Mouse (Mus musculus) cerebellum, postnatal 14 days (tissue): Measurements from ENCODE around the gene Bbip1.
"Not testable (repeated sequence)": the region's sequence is repeated elsewhere in the genome, so short reads cannot be mapped to it uniquely, and the experiment has no call there.

Source experiments
- DNase-seq, 2 experiments: peaks; one replicate each; pipeline ENCODE4 v3.0.0; 2021; ENCODE audit warnings: mixed read lengths in 2 of 2

The Bbip1 gene

GRCm38 (mm10) chr19:53943802-53944785 lies at the start of gene Bbip1, which contains the start of gene Shoc2:
Gene Bbip1 (minus strand): TSS chr19:53944627.
Gene Shoc2 (plus strand): TSS chr19:53944306.
- peak; percentile 98 to 99 for DNase-seq

DNA sequence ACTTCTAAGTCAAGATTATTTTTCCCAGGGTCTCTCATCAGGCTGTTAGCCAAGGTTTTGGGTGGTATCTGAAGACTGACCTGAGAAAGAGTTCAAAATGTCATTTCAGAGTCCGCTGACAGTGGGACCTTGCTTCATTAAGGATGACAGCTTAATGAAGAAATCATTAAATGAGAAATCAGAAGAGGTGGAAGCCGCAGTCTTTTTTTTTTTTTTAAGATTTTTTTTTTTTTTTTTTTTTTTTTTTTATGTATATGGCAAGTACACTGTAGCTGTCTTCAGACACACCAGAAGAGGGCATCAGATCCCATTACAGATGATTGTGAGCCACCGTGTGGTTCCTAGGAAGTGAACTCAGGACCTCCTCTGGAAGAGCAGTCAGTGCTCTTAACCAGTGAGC lies 49.4 kb upstream of the Bbip1 start:
- DNase-seq: no peak

- DNase-seq: no peak
Observed at GRCm38 (mm10) chr19:53990538-53990937, 46.1 kb upstream of the Bbip1 start.

GRCm38 (mm10) chr19:53984628-53985027 lies 40.2 kb upstream of the Bbip1 start:
- DNase-seq: no peak

DNA sequence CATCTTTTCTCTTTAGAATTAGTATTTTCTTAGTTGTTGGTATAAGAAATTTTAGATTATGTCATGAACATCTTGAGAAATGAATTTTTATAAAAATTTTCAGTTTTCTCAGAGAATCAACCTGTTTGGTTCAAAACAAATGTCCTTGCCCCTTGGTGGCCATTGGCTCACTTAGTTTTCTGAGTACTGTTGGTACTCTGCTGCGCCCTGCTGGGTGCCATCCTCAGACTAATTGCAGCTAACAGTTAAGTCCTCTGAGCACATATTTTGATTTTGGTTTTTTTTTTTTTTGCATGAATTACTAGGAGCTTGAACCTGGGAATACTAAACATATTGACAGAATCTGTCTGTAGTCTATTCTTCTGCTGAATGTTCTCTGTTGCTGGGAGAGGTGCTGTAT lies 38.9 kb upstream of the Bbip1 start:
- no peak for DNase-seq

DNA sequence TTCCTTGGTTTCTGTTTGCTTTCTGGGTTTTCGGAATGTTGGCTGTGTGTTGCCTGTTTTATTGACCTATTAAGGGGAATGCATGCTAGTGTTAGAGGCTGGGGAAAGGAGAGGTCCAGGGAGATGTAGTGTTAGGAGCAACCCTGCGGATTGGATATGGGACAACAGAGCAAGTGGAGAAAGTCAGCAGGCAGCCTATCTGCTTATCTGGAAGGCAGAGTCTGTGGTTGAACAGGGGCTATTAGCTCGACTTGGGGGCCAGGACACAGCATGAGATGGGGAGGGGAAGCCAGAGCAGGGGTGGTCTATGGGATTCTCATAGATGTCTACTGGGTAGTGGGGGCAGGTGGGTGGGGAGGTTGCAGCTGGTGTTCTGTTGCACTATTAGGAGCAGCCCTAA lies 37.6 kb upstream of the Bbip1 start:
- DNase-seq: no peak

GRCm38 (mm10) chr19:53973656-53974055 lies 29.2 kb upstream of the Bbip1 start:
- no peak for DNase-seq

DNA sequence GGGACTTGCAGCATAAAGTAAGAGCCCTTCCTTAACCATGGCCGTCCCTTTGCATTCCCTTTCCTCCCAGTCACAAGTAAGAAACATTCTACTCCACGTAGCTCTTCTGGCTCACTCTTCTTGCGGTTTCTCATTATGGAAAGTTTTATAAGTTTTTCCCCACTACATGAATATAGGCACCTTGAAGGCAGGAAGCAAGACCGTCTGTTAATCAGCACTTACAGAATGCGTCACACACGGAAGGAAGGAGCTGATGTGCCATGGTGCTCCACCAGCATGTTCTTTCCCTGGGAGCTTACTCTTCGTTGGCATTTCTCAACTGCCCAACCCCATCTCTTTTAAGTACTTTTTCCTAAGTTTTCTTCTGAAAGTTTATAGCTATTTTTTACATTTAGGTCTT lies 27.5 kb upstream of the Bbip1 start:
- no peak for DNase-seq

GRCm38 (mm10) chr19:53969226-53969625 lies 24.8 kb upstream of the Bbip1 start:
- no peak for DNase-seq

DNA sequence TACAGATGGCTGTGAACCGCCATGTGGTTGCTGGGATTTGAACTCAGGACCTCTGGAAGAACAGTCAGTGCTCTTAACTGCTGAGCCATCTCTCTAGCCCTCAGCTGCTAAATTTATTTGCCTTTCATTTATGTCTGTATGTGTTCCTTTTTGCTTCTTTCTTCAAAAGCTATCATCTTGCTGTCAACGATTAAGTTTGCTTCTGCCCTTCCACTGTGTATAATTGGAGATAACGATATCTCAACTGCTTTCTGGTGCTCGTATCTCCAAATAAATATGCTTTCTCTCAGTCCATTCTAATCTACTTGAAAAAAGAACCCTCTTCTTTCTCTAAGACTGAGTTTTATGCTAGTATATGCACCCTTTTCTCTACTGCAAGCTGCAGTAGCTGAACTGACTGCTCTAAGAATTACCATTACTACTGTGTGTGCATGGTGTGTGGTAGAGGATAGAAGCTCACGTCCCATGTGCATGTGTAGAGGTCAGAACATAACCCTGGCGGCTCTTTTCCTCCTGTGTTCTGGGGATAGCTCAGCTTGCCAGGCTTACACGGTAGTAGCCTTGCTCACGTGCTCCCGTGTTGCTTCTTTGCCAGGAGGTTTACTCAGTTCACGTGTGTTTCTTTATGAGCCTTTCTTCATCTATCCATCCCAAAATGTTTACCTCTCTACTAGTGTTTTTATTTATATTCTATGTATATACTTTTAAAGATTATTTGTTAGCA lies 20.6 kb upstream of the Bbip1 start:
- DNase-seq: no peak

DNA sequence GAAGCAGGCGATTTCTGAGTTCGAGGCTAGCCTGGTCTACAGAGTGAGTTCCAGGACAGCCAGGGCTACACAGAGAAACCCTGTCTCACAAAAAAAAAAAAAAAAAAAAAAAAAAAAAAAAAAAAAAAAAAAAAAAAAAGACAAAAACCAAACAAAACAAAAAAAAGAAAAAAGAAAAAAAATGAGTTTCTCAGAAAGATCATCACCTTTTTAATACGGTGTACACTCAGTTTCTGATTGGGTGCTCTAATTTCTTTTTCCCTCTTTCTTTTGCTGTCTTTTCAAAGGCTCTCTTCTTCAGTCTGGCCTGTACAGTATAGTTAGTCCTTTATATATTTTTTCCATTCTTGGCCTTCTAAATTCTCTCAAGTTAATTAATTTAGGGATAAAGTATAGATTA lies 19.9 kb upstream of the Bbip1 start:
- DNase-seq: not testable (repeated sequence)

GRCm38 (mm10) chr19:53962511-53962910 lies 18.1 kb upstream of the Bbip1 start:
- DNase-seq: no peak

GRCm38 (mm10) chr19:53957513-53957912 lies 13.1 kb upstream of the Bbip1 start:
- DNase-seq: no peak

- peak; percentile 53 to 60 for DNase-seq
Observed at GRCm38 (mm10) chr19:53945171-53946042, 980 bp upstream of the Bbip1 start.

GRCm38 (mm10) chr19:53944786-53945169 lies 351 bp upstream of the Bbip1 start:
- no peak for DNase-seq

- DNase-seq: no peak
Observed at GRCm38 (mm10) chr19:53942342-53942741, 2.1 kb downstream of the Bbip1 start.

- DNase-seq: no peak
Observed at GRCm38 (mm10) chr19:53941139-53941538, 3.3 kb downstream of the Bbip1 start.

- DNase-seq: no peak
Observed at GRCm38 (mm10) chr19:53939467-53939866, 5.0 kb downstream of the Bbip1 start.

- no peak for DNase-seq
Observed at GRCm38 (mm10) chr19:53934046-53934445, 10.4 kb downstream of the Bbip1 start.

DNA sequence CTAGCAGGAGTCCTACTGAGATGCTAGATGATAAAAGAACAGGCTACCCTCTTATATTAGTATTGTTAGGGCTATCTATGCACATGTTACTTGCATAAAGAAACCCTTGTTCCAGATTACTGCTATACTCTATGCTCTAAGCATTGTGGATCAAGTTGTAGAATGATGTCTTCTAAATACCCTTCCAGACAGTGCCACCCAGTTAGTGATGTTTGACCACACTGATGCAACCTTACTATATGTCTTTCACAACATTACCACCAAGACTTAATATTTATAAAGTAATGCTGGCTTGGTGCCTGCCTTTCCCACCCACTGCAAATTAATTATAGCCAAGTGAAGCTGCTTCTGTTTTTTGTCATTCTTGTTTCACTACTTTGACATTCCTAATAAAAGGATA lies 11.4 kb downstream of the Bbip1 start:
- no peak for DNase-seq

- DNase-seq: no peak
Observed at GRCm38 (mm10) chr19:53929218-53929617, 15.2 kb downstream of the Bbip1 start.

GRCm38 (mm10) chr19:53926705-53927104 lies 17.7 kb downstream of the Bbip1 start:
- no peak for DNase-seq

DNA sequence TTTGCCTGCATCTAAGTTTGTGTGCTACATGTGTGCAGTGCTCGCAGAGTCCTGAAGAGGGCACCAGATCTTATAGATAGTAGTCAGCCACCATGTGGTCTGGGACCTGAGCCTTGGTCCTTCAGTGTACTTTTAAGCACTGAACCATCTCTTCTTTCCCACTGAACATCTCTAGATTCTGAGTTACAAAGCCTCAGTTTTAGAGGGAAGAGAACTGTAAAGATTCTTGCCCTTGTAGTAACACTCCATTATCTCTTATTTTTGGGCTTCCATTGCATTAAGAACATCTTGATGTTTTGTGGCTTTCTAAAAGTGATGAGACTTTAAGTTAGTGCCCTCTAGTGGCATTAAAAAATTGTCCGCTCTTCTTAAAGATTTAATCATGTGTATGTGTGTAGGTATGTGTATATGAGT lies 19.1 kb downstream of the Bbip1 start:
- peak; percentile 39 to 73 for DNase-seq
